Mouse (Mus musculus) liver, adult 2 months (tissue): ENCODE measurements around the gene Arhgef25.

Experiments
- CTCF ChIP-seq: fragments of 200-500 bp; IDR thresholded peaks from 2 replicates; pipeline ENCODE4 v1.5.1; 2011; ENCODE audit warnings: low read depth, low read length, control low read depth
- POLR2A ChIP-seq: fragments of 200-500 bp; IDR thresholded peaks from 2 replicates; pipeline ENCODE4 v1.6.1; 2011; ENCODE audit warnings: low read length, control low read depth; ENCODE audit not compliant: insufficient read depth; ENCODE audit errors: extremely low read depth

- TF ChIP-seq POLR2A = no peak
- TF ChIP-seq CTCF = no peak
Observed at GRCm38 (mm10) chr10:127230693-127231092, 40.8 kb upstream of the Arhgef25 start.
